Mouse (Mus musculus) forebrain, embryonic 15.5 days (tissue): ENCODE data around the gene Pard3. TPM values are rescaled to one million over a fixed set of nuclear protein-coding genes. Genes with fewer than 3 reads are reported as not detected.

Experiments used
- polyA plus RNA-seq: library from polyadenylated mRNA; unstranded; fragments of >200 nt; fragmentation: Nextera tagmentation; extraction: Ambion mirVana; gene quantifications from 2 replicates; pipeline ENCODE4 v1.2.1, GENCODE M21; 2015

The Pard3 gene
- polyA plus RNA-seq, 1 experiment from 2014 or later: 18.6 TPM

Other genes starting within 250 kb of the Pard3 start
- 195 and 209 TPM in 2 replicates for gene Tomm20, start 118.0 kb upstream of the Pard3 start, polyA plus RNA-seq
- gene Rbm34, start 92.8 kb upstream of the Pard3 start, polyA plus RNA-seq: 26.4 and 28.2 TPM in 2 replicates